Mouse (Mus musculus): ENCODE results near the gene Plgrkt.
"Not testable (repeated sequence)": the region's sequence is repeated elsewhere in the genome, so short reads cannot be mapped to it uniquely, and the experiment has no call there.

The Plgrkt gene

GRCm38 (mm10) chr19:29366969-29367622 is at the start of gene Plgrkt, which contains the start of gene Cd274:
Gene Plgrkt (minus strand): TSS chr19:29367390.
Gene Cd274 (plus strand): TSS chr19:29367455.
- DNase-seq (ENCODE audit: low read depth, low spot score), result peak; percentile 44

DNA sequence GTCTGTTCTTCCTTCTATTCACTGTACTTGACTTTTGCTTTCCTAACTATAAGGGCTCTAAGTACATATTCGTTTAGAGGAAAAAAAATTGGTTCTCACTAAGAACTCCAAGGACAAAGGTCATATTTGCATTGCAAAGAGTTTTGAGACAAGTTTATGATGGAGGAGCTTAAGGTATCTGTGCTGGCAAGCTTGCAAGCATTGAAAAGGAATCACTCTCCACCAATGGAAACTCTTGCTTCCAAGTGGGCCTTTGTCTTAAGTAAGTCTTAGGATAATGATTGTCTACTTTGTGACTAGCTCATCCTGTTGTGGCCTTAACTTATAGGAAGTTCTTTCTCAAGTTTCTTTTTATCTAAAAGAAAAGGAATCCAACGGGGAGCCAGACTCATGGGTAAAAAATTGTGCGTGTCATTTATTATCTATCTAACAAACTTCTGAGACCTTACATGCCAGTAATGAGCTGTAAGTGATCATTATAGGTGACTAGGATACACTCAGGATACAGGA is 49.3 kb upstream of the Plgrkt start:
- DNase-seq (ENCODE audit: low read depth, low spot score), result no peak

GRCm38 (mm10) chr19:29414917-29415316 is 47.7 kb upstream of the Plgrkt start:
- not testable (repeated sequence) for DNase-seq (ENCODE audit: low read depth, low spot score)

- no peak for DNase-seq (ENCODE audit: low read depth, low spot score)
Observed at GRCm38 (mm10) chr19:29414513-29414912, 47.3 kb upstream of the Plgrkt start.

DNA sequence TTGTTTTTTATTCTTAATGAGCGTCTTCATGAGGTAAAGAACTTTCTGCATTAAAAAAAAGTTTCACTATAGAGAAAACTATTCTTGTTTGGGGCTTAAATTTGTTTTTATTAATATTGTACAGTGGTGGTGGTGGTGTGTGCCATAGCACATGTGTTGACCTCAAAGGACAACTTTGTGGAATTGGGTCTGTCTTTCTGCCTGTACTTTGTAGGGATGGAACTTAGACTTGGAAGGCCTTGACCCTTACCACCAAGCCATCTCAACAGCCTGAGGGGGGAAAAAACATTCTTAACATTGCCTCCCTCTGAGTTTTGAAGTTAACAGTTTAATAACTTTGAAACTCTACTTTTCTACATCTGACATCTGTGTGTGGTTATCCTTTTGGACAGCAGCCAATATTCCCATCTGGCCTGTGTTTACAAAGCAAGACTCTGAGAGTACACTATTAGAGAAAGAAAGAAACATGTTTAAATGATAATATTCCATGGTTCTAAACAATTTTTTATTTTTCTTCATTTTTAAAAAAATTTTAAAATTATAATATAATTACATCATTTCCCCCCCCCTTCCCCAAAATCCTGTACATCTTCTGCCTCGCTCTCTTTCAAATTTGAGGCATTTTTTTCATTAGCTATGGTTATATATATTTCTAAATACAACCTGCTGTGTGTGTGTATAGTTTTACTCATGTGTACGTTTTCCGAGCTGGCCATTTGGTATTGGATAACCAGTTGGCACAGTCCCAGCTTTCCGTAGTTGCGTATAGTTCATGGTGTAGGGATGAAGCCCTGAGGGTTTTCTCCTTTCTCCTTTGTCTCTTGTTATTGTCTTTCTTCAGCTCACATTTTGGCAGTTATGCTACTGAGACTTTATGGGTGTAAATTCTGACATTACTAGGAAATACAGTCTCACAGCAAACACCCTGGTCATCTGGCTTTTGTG is 45.6 kb upstream of the Plgrkt start:
- DNase-seq (ENCODE audit: low read depth, low spot score), result peak; percentile 34

GRCm38 (mm10) chr19:29410619-29411018 is 43.4 kb upstream of the Plgrkt start, which contains the start of gene Pdcd1lg2:
Gene Pdcd1lg2 (plus strand): TSS chr19:29410919.
- no peak for DNase-seq (ENCODE audit: low read depth, low spot score)

GRCm38 (mm10) chr19:29406042-29407017 is 39.1 kb upstream of the Plgrkt start:
- DNase-seq (ENCODE audit: low read depth, low spot score), result no peak

DNA sequence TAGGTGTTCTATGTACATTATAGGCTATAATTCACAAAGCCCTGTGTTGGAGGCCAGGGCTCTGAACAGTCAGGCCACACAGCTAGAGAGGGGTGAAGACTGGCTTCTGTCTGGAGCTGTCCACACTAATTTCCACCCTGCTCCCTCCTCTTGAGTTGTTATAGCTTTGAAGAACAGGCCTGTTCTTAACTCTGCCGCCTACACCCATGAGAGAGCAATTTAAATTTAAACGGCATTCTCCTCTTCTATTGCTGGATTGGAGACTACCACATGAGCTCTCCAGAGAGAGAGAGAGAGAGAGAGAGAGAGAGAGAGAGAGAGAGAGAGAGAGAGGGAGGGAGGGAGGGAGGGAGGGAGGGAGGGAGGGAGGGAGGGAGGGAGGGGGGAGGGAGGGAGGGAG is 38.2 kb upstream of the Plgrkt start:
- DNase-seq (ENCODE audit: low read depth, low spot score), result no peak

- no peak for DNase-seq (ENCODE audit: low read depth, low spot score)
Observed at GRCm38 (mm10) chr19:29403251-29403650, 36.1 kb upstream of the Plgrkt start.

GRCm38 (mm10) chr19:29402621-29403020 is 35.4 kb upstream of the Plgrkt start:
- DNase-seq (ENCODE audit: low read depth, low spot score), result no peak

DNA sequence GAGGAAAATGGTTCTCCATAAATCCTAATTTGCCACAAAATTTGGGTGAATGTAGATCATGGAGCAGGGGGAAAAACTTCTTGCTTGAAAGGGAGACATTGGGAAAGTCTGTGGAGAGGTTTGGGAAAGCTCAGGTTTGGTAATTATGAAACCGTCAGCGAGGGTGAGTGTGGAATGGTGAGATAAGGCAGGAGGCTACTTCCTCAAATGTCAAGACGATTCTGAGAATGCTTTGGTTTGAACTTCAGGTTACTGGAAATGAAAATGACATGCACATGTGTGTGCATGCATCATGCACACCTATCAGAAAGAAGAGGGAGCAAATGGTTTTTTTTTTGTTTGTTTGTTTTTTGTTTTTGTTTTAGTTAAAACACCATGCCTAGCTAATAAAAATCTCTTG is 33.3 kb upstream of the Plgrkt start:
- no peak for DNase-seq (ENCODE audit: low read depth, low spot score)

- DNase-seq (ENCODE audit: low read depth, low spot score), result no peak
Observed at GRCm38 (mm10) chr19:29399786-29400185, 32.6 kb upstream of the Plgrkt start.

GRCm38 (mm10) chr19:29396353-29396752 is 29.2 kb upstream of the Plgrkt start:
- DNase-seq (ENCODE audit: low read depth, low spot score), result no peak

DNA sequence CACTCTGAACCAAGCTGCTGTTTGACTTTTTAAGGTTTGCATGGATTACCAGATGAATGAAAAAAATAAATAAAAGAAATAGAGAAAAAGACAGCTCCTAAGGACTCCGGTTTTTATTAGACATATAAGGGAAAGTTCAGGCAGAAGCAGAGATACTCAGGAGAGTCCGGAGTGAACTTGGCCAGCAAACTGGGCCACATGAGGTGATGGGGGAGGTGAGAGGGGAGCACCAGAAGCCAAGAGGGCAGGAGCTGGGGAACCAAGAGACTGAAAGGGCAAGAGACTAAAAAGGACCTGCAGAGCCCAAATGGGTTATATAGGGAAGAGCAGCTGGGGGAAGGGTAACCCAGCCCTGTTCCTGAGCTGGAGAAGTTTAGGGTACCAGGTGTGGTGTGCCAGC is 27.5 kb upstream of the Plgrkt start:
- no peak for DNase-seq (ENCODE audit: low read depth, low spot score)

DNA sequence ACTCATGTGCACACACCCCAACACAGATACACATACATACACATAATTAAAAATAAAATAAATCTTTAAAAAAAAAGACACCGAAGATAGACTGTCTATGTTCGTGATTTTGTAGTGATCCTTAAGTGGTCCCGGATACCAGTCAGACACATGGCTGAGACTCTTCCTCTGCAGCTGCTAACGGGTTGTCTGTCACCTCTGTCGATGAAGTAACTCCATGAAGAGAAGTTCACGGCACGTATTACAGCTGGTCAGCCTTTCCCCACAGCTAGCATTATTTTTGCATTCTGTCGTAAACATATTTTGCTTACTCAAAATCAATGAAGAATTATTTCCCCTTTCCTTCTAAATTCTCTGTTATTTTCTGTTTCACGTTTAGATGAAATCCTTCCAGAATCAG is 26.1 kb upstream of the Plgrkt start:
- DNase-seq (ENCODE audit: low read depth, low spot score), result no peak

GRCm38 (mm10) chr19:29391279-29391678 is 24.1 kb upstream of the Plgrkt start:
- DNase-seq (ENCODE audit: low read depth, low spot score), result no peak

DNA sequence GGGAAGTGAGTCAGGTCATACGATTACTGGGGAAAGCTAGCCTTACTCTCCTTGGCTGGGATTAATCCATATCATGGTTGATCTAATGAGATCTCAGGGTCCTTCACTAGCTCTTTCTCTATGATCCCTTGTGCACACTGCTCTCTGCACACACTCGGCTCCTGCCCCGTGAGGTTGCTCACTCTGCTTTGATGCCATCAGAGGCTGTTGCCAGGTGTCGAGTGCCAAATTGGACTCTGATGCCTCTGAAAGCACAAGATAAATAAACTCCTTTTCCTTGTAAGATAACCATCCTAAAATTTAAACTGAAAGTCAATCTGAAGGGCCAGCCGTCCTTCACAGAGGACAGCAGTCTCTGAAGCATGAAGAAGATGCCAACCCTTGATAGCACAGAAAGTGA is 23.3 kb upstream of the Plgrkt start:
- no peak for DNase-seq (ENCODE audit: low read depth, low spot score)

DNA sequence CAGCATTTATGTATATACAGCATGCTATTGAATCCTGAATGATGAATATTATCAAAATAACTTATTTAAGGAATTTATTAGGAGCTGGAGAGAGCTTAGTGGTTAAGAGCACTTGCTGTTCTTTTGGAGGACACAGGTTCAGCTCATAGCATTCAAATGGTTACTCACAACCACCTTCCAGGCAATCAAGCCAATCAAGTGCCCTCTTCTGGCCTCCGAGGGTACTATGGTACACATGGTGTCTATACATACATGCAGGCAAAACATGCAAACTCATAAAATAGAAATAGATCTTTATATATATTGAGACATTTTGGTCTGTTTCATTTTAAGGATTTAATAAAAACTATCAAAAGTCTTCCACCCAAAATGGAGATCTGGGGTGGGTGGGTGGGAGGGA is 21.6 kb upstream of the Plgrkt start:
- DNase-seq (ENCODE audit: low read depth, low spot score), result no peak

- no peak for DNase-seq (ENCODE audit: low read depth, low spot score)
Observed at GRCm38 (mm10) chr19:29385822-29386221, 18.6 kb upstream of the Plgrkt start.

- no peak for DNase-seq (ENCODE audit: low read depth, low spot score)
Observed at GRCm38 (mm10) chr19:29384994-29385393, 17.8 kb upstream of the Plgrkt start.

DNA sequence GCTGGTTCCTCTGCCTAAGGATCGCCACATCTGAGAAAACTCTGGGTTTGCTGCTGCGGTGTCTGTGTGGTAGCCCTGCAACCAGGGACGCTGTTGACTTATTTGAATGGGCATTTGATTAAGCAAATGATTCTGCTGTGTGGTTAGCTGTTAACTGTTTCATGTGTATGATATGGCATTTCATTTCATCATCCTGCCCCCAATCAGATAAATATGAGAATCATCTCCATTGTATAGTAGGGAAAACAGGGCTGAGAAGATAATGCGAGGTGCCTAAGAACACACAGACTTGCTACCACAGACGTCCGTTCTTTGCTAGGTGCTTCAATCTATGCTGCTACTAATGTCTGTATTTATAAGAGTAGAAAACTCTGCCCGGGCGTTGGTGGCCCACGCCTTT is 17.2 kb upstream of the Plgrkt start:
- no peak for DNase-seq (ENCODE audit: low read depth, low spot score)

Measured in embryo, embryonic 11.5 days (tissue).